Mouse (Mus musculus): ENCODE measurements around the gene Lime1.
A peak's percentile ranks its signal among the peaks of the same experiment; 100 is the strongest.

The Lime1 gene

GRCm38 (mm10) chr2:181391022-181391421 is 11.1 kb downstream of the Lime1 start:
- no peak for DNase-seq (ENCODE audit: low spot score)

GRCm38 (mm10) chr2:181391541-181391940 is 11.7 kb downstream of the Lime1 start:
- DNase-seq (ENCODE audit: low spot score), result no peak

- DNase-seq (ENCODE audit: low spot score), result peak; percentile 95
These were observed 12.8 kb downstream of the Lime1 start for GRCm38 (mm10) chr2:181392600-181393213.

- no peak for DNase-seq (ENCODE audit: low spot score)
These were observed 14.2 kb downstream of the Lime1 start for GRCm38 (mm10) chr2:181394086-181394485.

- DNase-seq (ENCODE audit: low spot score), result no peak
These were observed 17.4 kb downstream of the Lime1 start for GRCm38 (mm10) chr2:181397207-181397761.

GRCm38 (mm10) chr2:181401497-181401896 is 21.6 kb downstream of the Lime1 start:
- DNase-seq (ENCODE audit: low spot score), result no peak

- no peak for DNase-seq (ENCODE audit: low spot score)
These were observed 23.8 kb downstream of the Lime1 start for GRCm38 (mm10) chr2:181403722-181404121.

GRCm38 (mm10) chr2:181409643-181410042 is 29.8 kb downstream of the Lime1 start:
- DNase-seq (ENCODE audit: low spot score), result no peak

- DNase-seq (ENCODE audit: low spot score), result peak; percentile 83
These were observed 31.0 kb downstream of the Lime1 start for GRCm38 (mm10) chr2:181410760-181411473.

GRCm38 (mm10) chr2:181413141-181413540 is 33.3 kb downstream of the Lime1 start:
- no peak for DNase-seq (ENCODE audit: low spot score)

GRCm38 (mm10) chr2:181415945-181416344 is 36.1 kb downstream of the Lime1 start:
- DNase-seq (ENCODE audit: low spot score), result peak; percentile 74

GRCm38 (mm10) chr2:181419359-181419758 is 39.5 kb downstream of the Lime1 start:
- DNase-seq (ENCODE audit: low spot score), result no peak

GRCm38 (mm10) chr2:181420426-181420825 is 40.5 kb downstream of the Lime1 start:
- no peak for DNase-seq (ENCODE audit: low spot score)

GRCm38 (mm10) chr2:181420903-181421638 is 41.2 kb downstream of the Lime1 start:
- DNase-seq (ENCODE audit: low spot score), result no peak

- DNase-seq (ENCODE audit: low spot score), result no peak
These were observed 44.0 kb downstream of the Lime1 start for GRCm38 (mm10) chr2:181423834-181424233.

Measured in testis, postnatal 10 days (tissue).